Mouse (Mus musculus): ENCODE results near the gene Neurod2.

GRCm38 (mm10) chr11:98367863-98368186 is 38.4 kb upstream of the Neurod2 start:
- TF ChIP-seq POLR2A (IDR thresholded peaks at IDR 0.05; ENCODE audit: borderline replicate concordance, control insufficient read depth, low read depth, low read length) (no peak), CTCF (IDR thresholded peaks at IDR 0.05; ENCODE audit: control insufficient read depth, insufficient read depth, low read length) (no peak)

Data from bone marrow, adult 2 months (tissue).